Mouse (Mus musculus): ENCODE measurements around the gene Ap5b1.
A peak's percentile ranks its signal among the peaks of the same experiment; 100 is the strongest.

Gene Ap5b1

GRCm38 (mm10) chr19:5609547-5610404 lies 42.0 kb downstream of the Ap5b1 start, which contains the start of gene Kat5:
Gene Kat5 (minus strand): TSS chr19:5610237.
- DNase-seq (ENCODE audit: low spot score): peak; percentile 93

GRCm38 (mm10) chr19:5611973-5612372 lies 44.1 kb downstream of the Ap5b1 start:
- peak; percentile 41 for DNase-seq (ENCODE audit: low spot score)

GRCm38 (mm10) chr19:5612762-5613411 lies 45.1 kb downstream of the Ap5b1 start:
- no peak for DNase-seq (ENCODE audit: low spot score)

GRCm38 (mm10) chr19:5614953-5615352 lies 47.1 kb downstream of the Ap5b1 start:
- peak; percentile 86 for DNase-seq (ENCODE audit: low spot score)

- DNase-seq (ENCODE audit: low spot score): no peak
These were observed 52.2 kb downstream of the Ap5b1 start for GRCm38 (mm10) chr19:5620007-5620406.
